Mouse (Mus musculus) adrenal gland, postnatal 10 days (tissue): ENCODE measurements around the gene Trpm3. TPM values are rescaled to one million over a fixed set of nuclear protein-coding genes. Genes with fewer than 3 reads are reported as not detected.
A peak's percentile ranks its signal among the peaks of the same experiment; 100 is the strongest.

Experiments used
- DNase-seq: peaks from one replicate; pipeline ENCODE4 v3.0.0; 2021; ENCODE audit warnings: mixed read lengths
- microRNA-seq: library from miRNA; unstranded; fragments of <30 nt; microRNA quantifications from one replicate; pipeline ENCODE4 v1.2.0, GENCODE M21; 2021
- total RNA-seq, 2 experiments: library from RNA; stranded (reverse); gene quantifications; 2 replicates each; pipeline ENCODE4 v1.2.3; 2021

The Trpm3 gene
- total RNA-seq, 2 experiments from 2014 or later = 1.4 to 1.8 TPM

DNA sequence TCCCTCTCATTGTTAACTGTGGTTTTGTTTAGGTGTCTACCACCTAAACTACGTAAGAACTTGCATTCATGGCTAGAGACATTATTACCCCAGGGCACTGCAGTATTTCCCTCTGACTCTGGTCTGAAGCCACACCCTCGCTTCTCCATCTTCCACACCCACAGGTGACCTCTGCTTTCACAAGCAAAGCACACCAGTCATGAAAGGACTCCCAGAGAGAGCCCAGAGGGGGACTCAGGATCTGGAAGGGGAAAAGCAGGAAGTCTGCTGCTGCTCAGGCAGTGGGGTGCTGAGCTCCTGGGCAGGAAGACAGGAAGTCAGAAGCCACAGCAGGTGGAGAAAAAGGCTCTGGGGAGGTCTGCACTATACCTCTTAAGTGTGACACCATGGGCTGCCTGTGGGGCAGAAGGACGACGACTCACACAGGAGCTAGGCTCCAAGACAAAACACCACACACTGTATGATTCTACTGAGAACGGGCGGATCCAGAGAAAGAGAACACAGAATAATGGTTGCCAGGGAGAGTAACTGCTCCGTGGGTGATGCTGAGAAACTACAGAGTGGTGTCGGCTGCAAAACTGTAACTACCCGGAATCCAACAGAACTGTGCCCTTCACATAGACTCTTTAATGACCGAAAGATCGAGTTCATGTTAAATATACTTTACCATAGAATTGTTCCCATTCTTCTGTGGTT is 898.1 kb downstream of the Trpm3 start:
- no peak for DNase-seq

DNA sequence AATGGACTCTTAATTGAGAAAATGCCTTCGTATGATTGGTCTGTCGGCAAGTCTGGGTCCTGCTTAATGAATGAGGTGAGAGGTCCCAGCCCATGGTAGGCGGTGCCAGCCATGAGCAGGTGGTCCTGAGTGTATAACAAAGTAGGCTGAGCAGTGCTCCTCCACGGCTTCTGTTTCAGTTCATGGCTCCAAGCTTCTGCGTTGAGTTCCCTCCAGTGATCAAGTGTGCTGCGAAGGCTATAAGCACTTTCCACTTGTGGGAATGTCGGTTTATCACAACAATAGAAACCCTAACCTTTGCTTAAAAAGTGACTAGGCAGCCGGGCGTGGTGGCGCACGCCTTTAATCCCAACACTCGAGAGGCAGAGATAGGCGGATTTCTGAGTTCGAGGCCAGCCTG is 898.7 kb downstream of the Trpm3 start:
- no peak for DNase-seq

DNA sequence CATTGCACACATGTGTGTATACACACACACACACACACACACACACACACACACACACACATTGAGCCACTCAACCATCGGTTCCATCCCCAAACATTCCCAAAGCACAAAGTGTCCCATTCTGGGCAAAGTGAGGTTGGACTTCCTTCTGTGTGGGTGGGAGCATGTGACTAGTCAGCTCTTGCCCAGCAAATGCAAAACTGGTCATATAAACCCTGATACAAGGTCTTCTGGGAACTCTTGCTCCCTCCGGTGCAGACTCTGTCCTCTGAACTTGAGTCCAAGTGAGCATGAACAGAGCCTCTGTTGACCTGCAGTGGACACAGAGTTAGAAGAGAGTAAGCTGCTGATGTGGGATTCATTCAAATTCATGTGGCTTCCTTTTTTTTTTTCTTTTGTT is 899.5 kb downstream of the Trpm3 start:
- DNase-seq = no peak

DNA sequence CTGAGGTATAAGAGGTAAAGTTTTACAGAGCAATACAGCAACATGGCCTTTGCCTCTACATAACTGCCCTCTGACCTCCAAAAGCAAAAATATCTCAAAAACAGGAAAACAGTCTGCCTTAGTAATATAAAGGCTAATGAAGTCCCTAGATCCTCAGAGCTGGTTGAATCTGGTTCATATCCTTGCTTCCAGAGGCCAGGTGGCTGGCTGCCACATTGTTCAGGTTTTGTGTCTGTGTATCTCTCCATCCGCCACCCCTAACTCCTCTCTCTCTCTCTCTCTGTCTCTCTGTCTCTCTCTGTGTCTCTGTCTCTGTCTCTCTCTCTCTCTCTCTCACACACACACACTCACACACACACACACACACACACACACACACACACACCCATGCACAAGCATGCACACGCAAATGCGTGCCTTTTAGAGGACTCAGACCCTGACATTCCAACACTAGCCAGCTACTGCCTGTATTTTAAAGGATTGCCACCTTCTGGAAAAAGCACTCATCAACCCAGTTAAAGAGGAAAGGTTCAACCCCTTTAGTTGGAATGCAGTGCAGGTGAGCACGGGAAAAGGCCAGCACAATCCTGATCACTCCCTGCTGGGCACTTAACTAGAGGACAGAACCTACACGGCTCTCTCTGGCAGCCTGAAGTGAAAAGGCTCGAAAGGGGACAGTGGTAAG is 902.8 kb downstream of the Trpm3 start:
- DNase-seq = no peak

DNA sequence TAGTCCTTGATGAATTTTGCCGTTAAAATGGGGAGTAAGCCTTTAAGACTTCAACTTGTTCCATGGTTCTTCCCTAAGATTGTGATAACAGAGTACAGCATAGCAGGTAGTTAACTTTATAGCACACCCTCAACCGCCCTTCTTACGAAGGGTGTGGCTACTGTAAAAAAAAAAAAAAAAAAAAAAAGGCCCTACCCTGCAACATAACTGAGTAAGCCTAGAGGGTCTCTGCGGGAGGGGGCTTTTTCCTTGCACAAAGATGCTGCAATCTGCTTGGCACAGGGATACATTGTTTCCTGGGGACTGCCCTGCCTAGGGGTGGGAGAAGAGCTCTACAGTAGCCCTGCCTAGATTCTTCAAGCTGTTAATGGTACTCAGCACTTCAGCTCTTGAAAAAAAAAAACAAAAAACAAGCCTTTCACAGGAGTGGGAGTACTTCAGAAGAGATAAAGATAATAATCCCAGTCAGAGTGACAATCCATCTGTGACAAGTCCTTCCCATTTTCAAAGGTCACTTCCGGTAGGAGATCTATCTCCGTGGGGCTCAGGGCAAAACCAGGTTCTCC is 903.4 kb downstream of the Trpm3 start:
- no peak for DNase-seq

DNA sequence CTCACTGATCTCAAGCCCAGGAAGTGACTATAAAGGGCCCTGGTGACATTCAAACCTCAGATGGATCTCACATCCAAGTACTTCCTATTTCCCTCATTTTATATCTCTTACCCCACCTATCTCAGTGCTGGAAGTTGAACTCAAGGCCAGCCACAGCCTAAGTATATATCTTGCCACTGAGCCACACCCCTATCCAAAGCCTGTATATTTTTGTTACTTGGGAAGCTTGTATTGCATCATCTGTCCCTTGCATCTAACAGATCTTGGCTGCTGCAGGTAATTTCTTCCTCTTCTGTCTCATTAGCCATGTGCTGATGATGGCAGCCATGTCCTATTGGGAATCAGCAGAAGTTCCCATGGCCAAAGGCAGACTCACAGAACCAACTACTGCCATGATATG is 904.9 kb downstream of the Trpm3 start:
- DNase-seq = no peak

Small RNAs within 50 kb of the gene (microRNA-seq; reads per million reads assigned to microRNA genes)
- 54.0 reads per million, percentile 36 among the genes with 10 or more reads in this experiment for gene Mir204
